Mouse (Mus musculus): ENCODE results near the gene Trim61. TPM values are rescaled to one million over a fixed set of nuclear protein-coding genes. Genes with fewer than 3 reads are reported as not detected.

Trim61 gene
- polyA plus RNA-seq (2015; fragmentation: Nextera tagmentation; extraction: Ambion mirVana): not detected in 2 replicates

DNA sequence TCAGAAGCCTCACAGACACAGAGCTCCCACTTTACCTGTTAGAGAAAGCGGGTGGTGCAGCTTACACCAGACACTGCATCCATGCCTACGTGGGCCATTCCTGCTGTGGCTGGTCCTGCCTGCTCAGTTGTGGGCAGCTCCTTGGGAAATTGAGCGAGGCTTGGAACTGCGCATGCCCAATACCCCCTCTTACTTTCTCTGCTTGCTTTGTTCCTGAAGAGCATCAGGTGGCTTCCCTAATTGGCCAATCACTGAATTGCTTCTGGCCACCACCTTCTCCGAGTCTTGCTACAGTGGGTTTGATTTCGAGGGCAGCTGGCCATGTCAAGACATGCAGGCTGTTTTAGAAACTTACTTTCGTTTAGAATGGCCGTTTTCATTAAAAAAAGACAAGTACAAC, at the start of gene Trim61, which contains the start of gene Trim60:
Gene Trim61, minus strand, starts transcription at position 101 of the 400 bp plus-strand sequence.
Gene Trim60, minus strand, starts transcription at position 162 of the 400 bp plus-strand sequence.
- WGBS: 83% methylated on average over 8 of the region's 8 CpGs
- no peaks in the 10 kb centered on the region for H3K36me3 ChIP-seq (ENCODE audit: control insufficient read depth, insufficient read depth, low read length)

DNA sequence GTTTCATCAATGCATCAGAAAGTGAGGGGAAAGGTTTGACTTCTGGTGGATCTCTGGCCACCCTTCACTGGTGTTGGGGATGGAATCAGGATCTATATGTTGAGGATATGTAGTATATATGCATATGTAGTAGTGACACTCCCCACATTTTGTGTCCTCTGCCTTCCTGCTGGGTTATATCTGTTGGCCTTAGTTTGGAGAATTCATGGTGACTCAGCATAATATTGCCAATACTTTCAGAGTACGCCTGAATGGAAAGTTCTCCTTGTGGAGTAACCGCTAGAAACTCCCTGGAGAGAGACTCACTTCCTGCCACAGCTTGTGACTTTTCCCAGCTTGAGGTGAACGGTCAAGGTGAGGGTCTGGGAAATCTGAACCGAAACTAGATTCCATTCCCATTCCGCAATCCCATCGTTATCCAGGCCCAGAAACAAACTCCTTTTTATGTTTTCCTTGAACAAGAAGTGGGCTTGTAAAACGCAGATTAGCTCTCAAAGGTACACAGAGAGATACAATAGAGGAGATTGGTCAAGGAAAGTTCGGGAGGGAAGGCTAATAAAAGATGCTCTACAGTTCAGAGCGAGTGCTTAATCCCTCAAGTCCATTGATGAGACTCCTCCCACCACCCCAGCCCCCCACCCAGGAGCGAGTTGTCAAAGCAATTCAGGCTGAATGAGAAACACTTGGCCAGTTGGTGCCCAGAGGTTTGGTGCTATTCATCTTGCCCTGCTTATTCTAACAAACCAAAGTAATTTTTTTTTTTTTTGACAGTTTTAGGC, 49.6 kb upstream of the Trim61 start:
- H3K27ac ChIP-seq (replicated peaks): no peak overlapping the region
- no peak for ATAC-seq (ENCODE audit: low FRiP score, low TSS enrichment)
- H3K27me3 ChIP-seq (ENCODE audit: control insufficient read depth, insufficient read depth, low read length): no peaks in the 10 kb centered on the region
- 48% methylated on average over 10 of the region's 10 CpGs for WGBS
- DNase-seq (ENCODE audit: low spot score): no peak
- no peak for TF ChIP-seq EP300 (optimal IDR thresholded peaks at IDR 0.05)
- no peak for TF ChIP-seq CTCF (IDR thresholded peaks at IDR 0.05; ENCODE audit: low read depth)
- no peaks in the 10 kb centered on the region for H3K9me3 ChIP-seq (ENCODE audit: control insufficient read depth, low read length)
- no peak overlapping the region for H3K4me3 ChIP-seq (ENCODE audit: low read depth, low read length)
- H3K4me2 ChIP-seq (replicated peaks; ENCODE audit: low read depth): no peak overlapping the region
- no peak overlapping the region for H3K9ac ChIP-seq (ENCODE audit: low read length)
- H3K36me3 ChIP-seq (ENCODE audit: control insufficient read depth, insufficient read depth, low read length): no peaks in the 10 kb centered on the region
- H3K4me1 ChIP-seq (replicated peaks; ENCODE audit: control insufficient read depth, insufficient read depth): no peaks in the 10 kb centered on the region

More for the DNA sequence above, at the start of gene Trim61, which contains the start of gene Trim60:
- Histone ChIP-seq H3K27me3 (ENCODE audit: control insufficient read depth, insufficient read depth, low read length) (no peaks in the 10 kb centered on the region), H3K4me1 (replicated peaks; ENCODE audit: control insufficient read depth, insufficient read depth) (no peaks in the 10 kb centered on the region), H3K4me3 (ENCODE audit: low read depth, low read length) (no peak within 1 kb of the TSS), H3K4me2 (replicated peaks; ENCODE audit: low read depth) (no peak within 1 kb of the TSS), H3K9me3 (ENCODE audit: control insufficient read depth, low read length) (no peaks in the 10 kb centered on the region), H3K27ac (replicated peaks) (no peak within 1 kb of the TSS), H3K9ac (ENCODE audit: low read length) (no peak within 1 kb of the TSS)
- DNase-seq (ENCODE audit: low spot score) (no peak), ATAC-seq (ENCODE audit: low FRiP score, low TSS enrichment) (no peak)
- TF ChIP-seq EP300 (optimal IDR thresholded peaks at IDR 0.05): no peak
- TF ChIP-seq CTCF (IDR thresholded peaks at IDR 0.05; ENCODE audit: low read depth): no peak

DNA sequence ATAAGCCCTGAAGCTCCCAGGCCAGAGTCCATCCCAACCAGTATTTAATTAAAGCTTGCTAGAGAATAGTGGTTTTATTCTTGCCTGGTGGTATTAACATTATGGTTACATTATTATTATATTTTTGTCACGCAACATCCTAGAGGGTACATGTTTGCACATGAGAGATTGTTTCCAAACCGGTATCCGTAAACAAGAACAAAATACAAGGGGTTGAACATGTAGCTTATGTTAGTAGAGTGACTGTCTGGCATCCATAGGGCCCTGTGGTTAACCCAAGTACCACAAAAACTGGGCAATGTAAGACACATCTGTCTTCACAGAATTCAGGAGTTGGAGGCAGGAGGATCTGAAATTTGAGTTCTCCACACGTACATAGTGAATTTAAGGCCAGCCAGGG, 48.7 kb upstream of the Trim61 start:
- no peak overlapping the region for H3K4me2 ChIP-seq (replicated peaks; ENCODE audit: low read depth)
- no peaks in the 10 kb centered on the region for H3K4me1 ChIP-seq (replicated peaks; ENCODE audit: control insufficient read depth, insufficient read depth)
- no peak overlapping the region for H3K9ac ChIP-seq (ENCODE audit: low read length)
- ATAC-seq (ENCODE audit: low FRiP score, low TSS enrichment): no peak
- no peak overlapping the region for H3K27ac ChIP-seq (replicated peaks)
- no peaks in the 10 kb centered on the region for H3K27me3 ChIP-seq (ENCODE audit: control insufficient read depth, insufficient read depth, low read length)
- TF ChIP-seq CTCF (IDR thresholded peaks at IDR 0.05; ENCODE audit: low read depth) (no peak), EP300 (optimal IDR thresholded peaks at IDR 0.05) (no peak)
- H3K36me3 ChIP-seq (ENCODE audit: control insufficient read depth, insufficient read depth, low read length): no peaks in the 10 kb centered on the region
- WGBS: 93% methylated on average over 4 of the region's 4 CpGs
- DNase-seq (ENCODE audit: low spot score): no peak
- no peak overlapping the region for H3K4me3 ChIP-seq (ENCODE audit: low read depth, low read length)
- no peaks in the 10 kb centered on the region for H3K9me3 ChIP-seq (ENCODE audit: control insufficient read depth, low read length)

DNA sequence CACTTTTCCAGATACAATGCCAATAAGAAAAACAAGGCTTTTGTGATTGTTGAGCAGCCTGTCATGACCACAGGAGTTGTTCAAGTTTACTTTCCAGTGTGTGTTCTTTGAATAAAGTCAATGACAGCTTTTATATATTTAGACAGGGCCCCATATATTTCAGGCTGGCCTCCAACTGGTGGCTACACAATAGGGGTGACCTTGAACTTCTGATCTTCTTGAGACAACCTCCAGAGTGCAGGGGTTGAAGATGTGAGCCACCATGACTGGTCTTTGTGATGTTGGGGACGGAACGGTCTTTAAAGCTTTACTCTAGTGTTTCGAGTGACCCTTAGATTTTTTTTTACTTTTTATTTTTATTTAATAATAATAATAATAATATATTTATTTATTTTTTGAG, 47.3 kb upstream of the Trim61 start:
- no peaks in the 10 kb centered on the region for H3K9me3 ChIP-seq (ENCODE audit: control insufficient read depth, low read length)
- no peaks in the 10 kb centered on the region for H3K27me3 ChIP-seq (ENCODE audit: control insufficient read depth, insufficient read depth, low read length)
- 87% methylated on average over 3 of the region's 3 CpGs for WGBS
- H3K9ac ChIP-seq (ENCODE audit: low read length): no peak overlapping the region
- H3K27ac ChIP-seq (replicated peaks): no peak overlapping the region
- H3K4me1 ChIP-seq (replicated peaks; ENCODE audit: control insufficient read depth, insufficient read depth): no peaks in the 10 kb centered on the region
- TF ChIP-seq EP300 (optimal IDR thresholded peaks at IDR 0.05): no peak
- TF ChIP-seq CTCF (IDR thresholded peaks at IDR 0.05; ENCODE audit: low read depth): no peak
- no peak overlapping the region for H3K4me3 ChIP-seq (ENCODE audit: low read depth, low read length)
- H3K4me2 ChIP-seq (replicated peaks; ENCODE audit: low read depth): no peak overlapping the region
- DNase-seq (ENCODE audit: low spot score): no peak
- no peak for ATAC-seq (ENCODE audit: low FRiP score, low TSS enrichment)
- H3K36me3 ChIP-seq (ENCODE audit: control insufficient read depth, insufficient read depth, low read length): no peaks in the 10 kb centered on the region

DNA sequence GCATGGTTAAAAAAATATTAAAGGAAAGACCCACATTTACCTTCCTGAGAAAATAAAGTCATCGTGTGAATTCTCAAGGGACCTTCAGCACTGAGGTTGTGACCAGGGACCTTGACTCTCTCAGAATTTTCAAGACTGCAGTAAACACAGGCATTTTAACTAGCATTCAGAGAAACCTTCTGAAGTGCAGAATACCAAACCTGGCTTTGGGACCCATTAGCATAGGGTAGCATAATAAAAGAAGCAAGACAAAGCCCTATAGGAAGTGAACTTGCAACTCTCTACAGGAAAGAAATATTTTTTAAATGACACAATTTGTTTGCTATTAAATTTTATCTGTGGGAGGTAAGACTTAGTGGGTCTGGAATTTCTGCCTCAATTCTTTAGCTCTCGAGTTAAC, 45.7 kb upstream of the Trim61 start:
- Histone ChIP-seq H3K9ac (ENCODE audit: low read length) (no peak overlapping the region), H3K4me1 (replicated peaks; ENCODE audit: control insufficient read depth, insufficient read depth) (no peaks in the 10 kb centered on the region), H3K4me3 (ENCODE audit: low read depth, low read length) (no peak overlapping the region), H3K9me3 (ENCODE audit: control insufficient read depth, low read length) (no peaks in the 10 kb centered on the region), H3K36me3 (ENCODE audit: control insufficient read depth, insufficient read depth, low read length) (no peaks in the 10 kb centered on the region), H3K27ac (replicated peaks) (no peak overlapping the region), H3K27me3 (ENCODE audit: control insufficient read depth, insufficient read depth, low read length) (no peaks in the 10 kb centered on the region), H3K4me2 (replicated peaks; ENCODE audit: low read depth) (no peak overlapping the region)
- WGBS: 60% methylated on average over 2 of the region's 2 CpGs
- TF ChIP-seq CTCF (IDR thresholded peaks at IDR 0.05; ENCODE audit: low read depth) (no peak), EP300 (optimal IDR thresholded peaks at IDR 0.05) (no peak)
- ATAC-seq (ENCODE audit: low FRiP score, low TSS enrichment) (no peak), DNase-seq (ENCODE audit: low spot score) (no peak)

DNA sequence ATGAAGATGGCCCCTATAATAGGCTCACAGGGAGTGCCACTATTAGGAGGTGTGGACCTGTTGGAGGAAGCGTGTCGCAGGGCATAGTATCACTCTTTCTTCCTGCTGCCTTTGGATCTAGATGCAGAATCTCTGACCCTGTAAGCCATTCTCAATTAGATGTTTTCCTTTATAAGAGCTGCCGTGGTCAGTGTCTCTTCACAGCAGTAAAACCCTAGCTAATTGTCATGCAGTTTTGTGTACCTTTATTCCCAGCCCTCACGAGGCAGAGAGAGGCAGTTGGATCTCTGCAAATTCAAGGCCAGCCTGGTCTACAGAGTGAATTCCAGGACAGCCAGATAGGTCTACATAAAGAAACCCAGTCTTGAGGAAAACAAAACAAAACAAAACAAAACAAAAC, 43.9 kb upstream of the Trim61 start:
- Histone ChIP-seq H3K27ac (replicated peaks) (no peak overlapping the region), H3K36me3 (ENCODE audit: control insufficient read depth, insufficient read depth, low read length) (no peaks in the 10 kb centered on the region), H3K9ac (ENCODE audit: low read length) (no peak overlapping the region), H3K9me3 (ENCODE audit: control insufficient read depth, low read length) (no peaks in the 10 kb centered on the region), H3K4me3 (ENCODE audit: low read depth, low read length) (no peak overlapping the region), H3K27me3 (ENCODE audit: control insufficient read depth, insufficient read depth, low read length) (no peaks in the 10 kb centered on the region), H3K4me2 (replicated peaks; ENCODE audit: low read depth) (no peak overlapping the region), H3K4me1 (replicated peaks; ENCODE audit: control insufficient read depth, insufficient read depth) (no peaks in the 10 kb centered on the region)
- DNase-seq (ENCODE audit: low spot score) (no peak), ATAC-seq (ENCODE audit: low FRiP score, low TSS enrichment) (no peak)
- 84% methylated on average over 4 of the region's 4 CpGs for WGBS
- no peak for TF ChIP-seq EP300 (optimal IDR thresholded peaks at IDR 0.05)

Measured in stomach, postnatal 0 days (tissue).